Mouse (Mus musculus) intestine, postnatal 0 days (tissue): ENCODE results near the gene Ankrd9. TPM values are rescaled to one million over a fixed set of nuclear protein-coding genes. Genes with fewer than 3 reads are reported as not detected.

Experiments used
- ATAC-seq: fragments of 200-750 bp; cut with Nextera tagmentation; 2 replicates; pipeline ENCODE4 v1.8.0; 2017; ENCODE audit warnings: mild to moderate bottlenecking, moderate TSS enrichment, moderate library complexity
- H3K27ac ChIP-seq: fragments of 300-500 bp; sonication (generic); 2 replicates; pipeline ENCODE4 v1.5.1; 2014; ENCODE audit warnings: mild to moderate bottlenecking, low read depth, low read length, moderate library complexity
- H3K27me3 ChIP-seq: fragments of 300-500 bp; sonication (generic); replicated peaks from 2 replicates; pipeline ENCODE4 v1.6.1; 2014; ENCODE audit warnings: low read length, mixed read lengths; ENCODE audit not compliant: control insufficient read depth, insufficient read depth
- H3K36me3 ChIP-seq: fragments of 300-500 bp; sonication (generic); 2 replicates; pipeline ENCODE4 v1.6.1; 2014; ENCODE audit warnings: mild to moderate bottlenecking, moderate library complexity; ENCODE audit not compliant: control insufficient read depth, insufficient read depth
- H3K4me1 ChIP-seq: fragments of 300-500 bp; sonication (generic); replicated peaks from 2 replicates; pipeline ENCODE4 v1.6.1; 2014; ENCODE audit warnings: antibody characterized with exemption, low read length, mixed read lengths; ENCODE audit not compliant: control insufficient read depth, insufficient read depth
- H3K4me2 ChIP-seq: fragments of 300-500 bp; sonication (generic); replicated peaks from 2 replicates; pipeline ENCODE4 v1.6.1; 2014; ENCODE audit warnings: low read depth, mild to moderate bottlenecking, moderate library complexity
- H3K4me3 ChIP-seq: fragments of 300-500 bp; sonication (generic); 2 replicates; pipeline ENCODE4 v1.5.1; 2014; ENCODE audit warnings: low read depth, low read length
- H3K9ac ChIP-seq: fragments of 300-500 bp; sonication (generic); 2 replicates; pipeline ENCODE4 v1.6.1; 2014; ENCODE audit warnings: mild to moderate bottlenecking, low read depth, low read length
- H3K9me3 ChIP-seq: fragments of 300-500 bp; sonication (generic); 2 replicates; pipeline ENCODE4 v1.6.1; 2016; ENCODE audit warnings: mixed run types; ENCODE audit not compliant: control insufficient read depth
- CTCF ChIP-seq: sonication (generic); IDR thresholded peaks from 2 replicates; pipeline ENCODE4 v1.5.1; 2016; ENCODE audit warnings: low read depth, mild to moderate bottlenecking, control low read depth, antibody characterized with exemption, moderate library complexity
- WGBS: fragments of 180-500 bp; shearing (Covaris S2); extraction: QIAGEN DNeasy Blood & Tissue Kit; methylation state at CpG from one replicate; pipeline ENCODE4 v1.1.7; 2014; 5-methylcytosine and 5-hydroxymethylcytosine counted together
- polyA plus RNA-seq: library from polyadenylated mRNA; unstranded; fragments of >200 nt; fragmentation: Nextera tagmentation; extraction: Ambion mirVana; gene quantifications from 2 replicates; pipeline ENCODE4 v1.2.1, GENCODE M21; 2015

The Ankrd9 gene
- polyA plus RNA-seq, 1 experiment from 2014 or later, result 76.3 TPM

DNA sequence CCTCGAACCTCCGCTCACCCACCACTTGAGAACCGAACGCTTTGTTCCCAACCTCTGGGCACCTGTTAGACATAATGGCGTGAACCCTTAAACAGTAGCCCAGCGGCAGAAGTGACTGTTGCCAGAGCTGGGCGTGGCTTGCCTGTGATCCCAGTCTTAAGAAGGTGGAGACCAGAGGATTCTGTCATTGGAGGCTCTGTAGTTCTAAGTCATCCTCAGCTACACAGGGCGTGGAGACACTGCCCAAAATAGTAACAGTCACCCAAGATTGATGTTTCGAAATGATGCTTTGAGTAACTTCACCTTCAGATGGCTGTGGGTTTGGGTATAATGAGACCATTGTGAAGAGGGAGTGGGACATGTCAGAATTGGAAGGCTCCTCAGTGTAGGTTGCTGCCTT is 25.3 kb upstream of the Ankrd9 start:
- 77% methylated on average over 9 of the region's 9 CpGs for WGBS
- Histone ChIP-seq H3K9me3 (no peaks in the 10 kb centered on the region), H3K4me1 (peaks cover 16% of the 10 kb centered on the region), H3K4me2 (no peak overlapping the region), H3K36me3 (no peaks in the 10 kb centered on the region), H3K9ac (no peak overlapping the region), H3K27me3 (no peaks in the 10 kb centered on the region), H3K27ac (no peak overlapping the region), H3K4me3 (no peak overlapping the region)
- no peak for ATAC-seq
- no peak for TF ChIP-seq CTCF

- no peak overlapping the region for H3K4me3 ChIP-seq
- no peak overlapping the region for H3K9ac ChIP-seq
- TF ChIP-seq CTCF, result no peak
- no peak for ATAC-seq
- peaks cover 6% of the 10 kb centered on the region; the same call in 1 of the 2 replicates for H3K9me3 ChIP-seq
- H3K36me3 ChIP-seq, result no peaks in the 10 kb centered on the region
- no peak overlapping the region for H3K4me2 ChIP-seq
- WGBS, result 92% methylated on average over 7 of the region's 7 CpGs
- no peaks in the 10 kb centered on the region for H3K4me1 ChIP-seq
- no peaks in the 10 kb centered on the region for H3K27me3 ChIP-seq
- no peak overlapping the region for H3K27ac ChIP-seq
Measured at GRCm38 (mm10) chr12:111000956-111001355, 22.1 kb upstream of the Ankrd9 start.

GRCm38 (mm10) chr12:110999820-111000219 is 21.0 kb upstream of the Ankrd9 start:
- no peak for TF ChIP-seq CTCF
- no peak for ATAC-seq
- Histone ChIP-seq H3K36me3 (no peaks in the 10 kb centered on the region), H3K4me3 (no peak overlapping the region), H3K4me2 (no peak overlapping the region), H3K9ac (no peak overlapping the region), H3K4me1 (no peaks in the 10 kb centered on the region), H3K27me3 (no peaks in the 10 kb centered on the region), H3K27ac (no peak overlapping the region), H3K9me3 (peaks cover 6% of the 10 kb centered on the region; the same call in 1 of the 2 replicates)
- WGBS, result 65% methylated on average over 2 of the region's 2 CpGs

DNA sequence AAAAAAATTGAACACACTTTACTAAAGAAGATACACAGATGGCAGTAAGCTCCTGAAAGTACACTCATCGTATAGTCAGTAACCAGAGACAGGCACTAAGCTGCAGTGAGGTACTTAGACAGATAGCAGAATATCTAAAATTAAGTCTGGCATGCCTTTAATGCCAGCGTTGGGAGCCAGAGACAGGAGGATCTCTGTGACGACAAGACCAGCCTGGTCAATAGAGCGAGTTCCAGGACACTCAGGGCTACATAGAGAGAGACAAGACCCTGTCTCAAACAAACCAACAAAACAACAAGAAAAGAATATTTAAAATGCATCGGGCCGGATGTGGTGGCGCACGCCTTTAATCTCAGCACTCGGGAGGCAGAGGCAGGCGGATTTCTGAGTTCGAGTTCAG is 19.3 kb upstream of the Ankrd9 start:
- Histone ChIP-seq H3K36me3 (no peaks in the 10 kb centered on the region), H3K27me3 (no peaks in the 10 kb centered on the region), H3K4me2 (no peak overlapping the region), H3K4me3 (no peak overlapping the region), H3K9me3 (peaks cover 6% of the 10 kb centered on the region; the same call in 1 of the 2 replicates), H3K4me1 (no peaks in the 10 kb centered on the region), H3K9ac (no peak overlapping the region), H3K27ac (no peak overlapping the region)
- WGBS, result 95% methylated on average over 11 of the region's 11 CpGs
- no peak for ATAC-seq
- no peak for TF ChIP-seq CTCF

GRCm38 (mm10) chr12:110994666-110995065 is 15.8 kb upstream of the Ankrd9 start:
- no peaks in the 10 kb centered on the region; the same call in 1 of the 2 replicates for H3K4me1 ChIP-seq
- H3K4me2 ChIP-seq, result no peak overlapping the region
- ATAC-seq, result no peak
- H3K27ac ChIP-seq, result no peak overlapping the region
- no peak for TF ChIP-seq CTCF
- peaks cover 6% of the 10 kb centered on the region; the same call in 1 of the 2 replicates for H3K9me3 ChIP-seq
- no peaks in the 10 kb centered on the region for H3K27me3 ChIP-seq
- WGBS, result 37% methylated on average over 12 of the region's 12 CpGs
- H3K4me3 ChIP-seq, result no peak overlapping the region
- no peak overlapping the region for H3K9ac ChIP-seq
- no peaks in the 10 kb centered on the region for H3K36me3 ChIP-seq

DNA sequence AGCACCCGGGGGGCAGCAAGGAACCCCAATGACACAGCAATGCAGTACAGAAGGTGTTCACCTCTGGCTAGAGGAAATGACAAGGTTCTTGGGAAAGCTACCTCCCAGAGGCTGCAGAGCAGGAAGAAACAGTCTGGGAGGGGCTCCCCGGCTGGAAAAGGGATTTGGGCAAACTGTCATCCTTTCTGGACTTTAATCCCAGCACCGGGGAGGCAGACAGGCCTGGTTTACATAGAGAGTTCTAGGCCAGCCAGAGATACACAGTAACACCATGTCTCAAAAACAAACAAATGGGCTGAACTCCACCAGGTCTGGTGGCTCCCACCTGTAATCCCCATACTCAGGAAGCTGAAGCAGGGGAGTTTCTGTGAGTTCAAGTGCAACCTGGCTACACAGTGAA is 14.4 kb upstream of the Ankrd9 start:
- Histone ChIP-seq H3K27ac (0 out of 2 replicates have a peak overlapping the region, but pooled peaks have one; percentile 91), H3K9ac (no peak overlapping the region), H3K4me2 (0 out of 2 replicates have a peak overlapping the region, but pooled peaks have one; percentile 83)

GRCm38 (mm10) chr12:110992771-110993170 is 13.9 kb upstream of the Ankrd9 start:
- TF ChIP-seq CTCF, result no peak
- peak overlapping the region; percentile 91 for H3K27ac ChIP-seq
- H3K4me3 ChIP-seq, result peak overlapping the region; percentile 39
- H3K27me3 ChIP-seq, result no peaks in the 10 kb centered on the region
- H3K9me3 ChIP-seq, result peaks cover 1% of the 10 kb centered on the region; the same call in 1 of the 2 replicates
- H3K9ac ChIP-seq, result no peak overlapping the region; the same call in 1 of the 2 replicates
- 58% methylated on average over 12 of the region's 12 CpGs for WGBS
- H3K4me2 ChIP-seq, result peak overlapping the region; percentile 83
- no peaks in the 10 kb centered on the region for H3K36me3 ChIP-seq
- no peak for ATAC-seq
- no peaks in the 10 kb centered on the region; the same call in 1 of the 2 replicates for H3K4me1 ChIP-seq

More for the DNA sequence above, 14.4 kb upstream of the Ankrd9 start:
- H3K9me3 ChIP-seq, result peaks cover 6% of the 10 kb centered on the region; the same call in 1 of the 2 replicates
- TF ChIP-seq CTCF, result no peak
- no peak for ATAC-seq
- no peaks in the 10 kb centered on the region; the same call in 1 of the 2 replicates for H3K4me1 ChIP-seq
- no peak overlapping the region for H3K4me3 ChIP-seq
- 44% methylated on average over 3 of the region's 3 CpGs for WGBS
- no peaks in the 10 kb centered on the region for H3K36me3 ChIP-seq
- no peaks in the 10 kb centered on the region for H3K27me3 ChIP-seq
